Mouse (Mus musculus): ENCODE measurements around the gene Vmn2r-ps159.
"Not testable (repeated sequence)": the region's sequence is repeated elsewhere in the genome, so short reads cannot be mapped to it uniquely, and the experiment has no call there.

The Vmn2r-ps159 gene

DNA sequence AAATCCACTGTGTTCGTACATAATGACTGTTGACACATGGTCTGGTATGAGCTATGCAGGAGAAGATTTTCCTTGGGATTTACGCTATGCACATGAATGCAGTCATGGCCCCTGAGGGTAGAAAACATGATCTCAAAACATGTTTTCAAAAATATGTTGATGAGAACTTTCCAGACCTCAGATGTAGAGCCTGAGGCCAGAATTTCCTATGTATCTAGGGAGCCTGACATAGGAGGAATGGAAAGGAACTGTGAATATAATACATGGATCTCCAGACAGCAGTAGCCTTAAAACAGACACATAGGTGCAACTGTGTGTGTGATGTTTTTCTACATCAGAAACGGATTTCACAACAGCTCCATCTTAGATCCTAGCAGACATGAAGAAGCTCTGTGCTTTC lies at the start of gene Vmn2r-ps159:
TSS of gene Vmn2r-ps159 (plus strand) at position 301 of the 400 bp plus-strand sequence.
- not testable (repeated sequence) for DNase-seq (ENCODE audit: low spot score in 2 of 2)

DNA sequence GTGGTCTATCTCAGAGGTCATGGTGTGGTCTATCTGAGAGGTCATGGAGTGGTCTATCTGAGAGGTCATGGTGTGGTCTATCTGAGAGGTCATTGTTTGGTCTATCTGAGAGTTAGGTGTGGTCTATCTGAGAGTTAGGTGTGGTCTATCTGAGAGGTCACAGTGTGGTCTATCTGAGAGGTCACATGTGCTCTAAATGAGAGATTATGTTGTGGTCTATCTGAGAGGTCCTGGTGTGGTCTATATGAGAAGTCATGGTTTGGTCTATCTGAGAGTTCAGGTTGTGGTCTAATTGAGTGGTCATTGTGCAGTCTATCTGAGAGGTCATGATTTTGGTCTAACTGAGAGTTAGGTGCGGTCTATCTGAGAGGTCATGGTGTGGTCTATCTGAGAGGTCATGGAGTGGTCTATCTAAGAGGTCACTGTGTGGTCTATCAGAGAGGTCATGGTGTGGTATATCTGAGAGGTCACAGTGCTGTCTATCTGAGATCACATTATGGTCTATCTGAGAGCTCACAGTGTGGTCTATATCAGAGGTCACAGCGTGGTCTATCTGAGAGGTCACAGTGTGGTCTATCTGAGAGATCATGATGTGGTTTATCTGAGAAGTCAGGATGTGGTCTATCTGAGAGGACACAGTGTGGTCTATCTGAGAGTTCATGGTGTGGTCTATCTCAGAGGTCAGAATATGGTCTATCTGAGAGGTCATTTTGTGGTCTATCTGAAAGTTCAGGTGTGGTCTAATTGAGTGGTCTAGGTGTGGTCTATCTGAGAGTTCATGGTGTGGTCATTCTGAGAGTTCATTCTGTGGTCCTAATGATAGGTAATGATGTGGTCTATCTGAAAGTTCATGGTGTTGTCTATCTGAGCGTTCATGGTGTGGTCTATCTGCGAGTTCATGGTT lies 10.9 kb downstream of the Vmn2r-ps159 start:
- not testable (repeated sequence) for DNase-seq (ENCODE audit: low spot score in 2 of 2)

DNA sequence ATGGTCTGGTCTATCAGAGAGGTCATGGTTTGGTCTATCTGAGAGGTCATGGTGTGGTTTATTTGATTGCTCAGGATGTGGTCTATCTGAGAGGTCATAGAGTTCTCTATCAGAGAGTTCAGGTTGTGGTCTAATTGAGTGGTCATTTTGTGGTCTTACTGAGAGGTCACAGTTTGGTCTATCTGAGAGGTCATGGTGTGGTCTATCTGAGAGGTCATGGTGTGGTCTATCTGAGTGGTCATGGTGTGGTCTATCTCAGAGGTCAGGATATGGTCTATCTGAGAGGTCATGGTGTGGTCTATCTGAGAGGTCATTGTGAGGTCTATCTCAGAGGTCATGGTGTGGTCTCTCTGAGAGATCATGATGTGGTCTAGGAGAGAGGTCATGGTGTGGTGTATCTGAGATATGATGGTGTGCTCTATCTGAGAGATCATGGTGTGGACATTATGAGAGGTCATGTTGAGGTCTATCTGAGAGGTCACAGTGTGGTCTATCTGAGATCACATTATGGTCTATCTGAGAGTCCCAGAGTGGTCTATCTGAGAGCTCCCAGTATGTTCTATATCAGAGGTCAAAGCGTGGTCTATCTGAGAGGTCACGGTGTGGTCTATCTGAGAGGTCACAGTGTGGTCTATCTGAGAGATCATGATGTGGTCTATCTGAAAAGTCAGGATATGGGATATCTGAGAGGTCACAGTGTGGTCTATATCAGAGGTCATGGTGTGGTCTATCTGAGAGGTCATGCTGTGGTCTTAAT lies 11.8 kb downstream of the Vmn2r-ps159 start:
- no peak for DNase-seq (ENCODE audit: low spot score in 2 of 2)

DNA sequence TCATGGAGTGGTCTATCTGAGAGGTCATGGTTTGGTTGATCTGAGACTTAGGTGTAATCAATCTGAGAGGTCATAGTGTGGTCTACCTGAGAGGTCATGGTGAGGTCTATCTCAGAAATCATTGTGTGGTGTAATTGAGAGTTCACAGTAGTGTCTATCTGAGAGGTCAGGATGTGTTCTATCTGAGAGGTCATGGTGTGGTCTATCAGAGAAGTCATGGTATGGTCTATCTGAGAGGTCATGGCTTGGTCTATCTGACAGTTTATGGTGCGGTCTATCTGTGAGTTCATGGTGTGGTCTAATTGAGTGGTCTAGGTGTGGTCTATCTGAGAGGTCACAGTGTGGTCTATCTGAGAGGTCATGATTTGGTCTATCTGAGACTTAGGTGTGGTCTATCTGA lies 12.4 kb downstream of the Vmn2r-ps159 start:
- no peak for DNase-seq (ENCODE audit: low spot score in 2 of 2)

DNA sequence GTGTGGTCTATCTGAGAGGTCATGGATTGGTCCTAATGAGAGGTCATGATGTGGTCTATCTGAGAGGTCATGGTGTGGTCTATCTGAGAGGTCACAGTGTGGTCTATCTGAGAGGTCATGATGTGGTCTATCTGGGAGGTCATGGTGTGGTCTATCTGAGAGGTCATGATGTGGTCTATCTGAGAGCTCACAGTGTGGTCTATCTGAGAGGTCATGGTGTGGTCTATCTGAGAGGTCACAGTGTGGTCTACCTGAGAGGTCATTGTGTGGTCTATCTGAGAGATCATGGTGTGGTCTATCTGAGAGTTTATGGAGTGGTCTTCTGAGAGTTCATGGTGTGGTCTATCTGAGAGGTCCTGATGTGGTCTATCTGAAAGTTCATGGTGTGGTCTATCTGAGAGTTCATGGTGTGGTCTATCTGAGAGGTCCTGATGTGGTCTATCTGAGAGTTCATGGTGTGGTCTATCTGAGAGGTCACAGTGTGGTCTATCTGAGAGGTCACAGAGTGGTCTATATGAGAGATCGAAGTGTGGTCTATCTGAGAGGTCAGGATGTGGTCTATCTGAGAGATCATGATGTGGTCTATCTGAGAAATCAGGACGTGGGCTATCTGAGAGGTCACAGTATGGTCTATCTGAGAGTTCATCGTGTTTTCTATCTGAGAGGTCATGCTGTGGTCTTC lies 26.0 kb downstream of the Vmn2r-ps159 start:
- DNase-seq (ENCODE audit: low spot score in 2 of 2), result not testable (repeated sequence)

All from left cerebral cortex, adult 9 months (tissue).